Mouse (Mus musculus): ENCODE results near the gene Tgm3. TPM values are rescaled to one million over a fixed set of nuclear protein-coding genes. Genes with fewer than 3 reads are reported as not detected.

The Tgm3 gene
- polyA plus RNA-seq (2015; fragmentation: Nextera tagmentation; extraction: Ambion mirVana) = not detected in 2 replicates

GRCm38 (mm10) chr2:130012026-130012425, at the start of gene Tgm3:
Tgm3 (plus strand) TSS chr2:130012349.
- H3K4me3 ChIP-seq = no peak within 1 kb of the TSS
- ATAC-seq (ENCODE audit: borderline replicate concordance, extremely low read depth, low FRiP score, low TSS enrichment) = no peak
- no peak within 1 kb of the TSS for H3K4me2 ChIP-seq
- no peaks in the 10 kb centered on the region for H3K4me1 ChIP-seq
- WGBS = 25% methylated on average over 7 of the region's 7 CpGs
- no peaks in the 10 kb centered on the region for H3K27me3 ChIP-seq
- H3K9ac ChIP-seq = no peak within 1 kb of the TSS
- H3K9me3 ChIP-seq = no peaks in the 10 kb centered on the region
- H3K27ac ChIP-seq = no peak within 1 kb of the TSS
- no peaks in the 10 kb centered on the region for H3K36me3 ChIP-seq

- 66% methylated on average over 4 of the region's 4 CpGs for WGBS
- H3K4me3 ChIP-seq = no peak overlapping the region
- no peak for ATAC-seq (ENCODE audit: borderline replicate concordance, extremely low read depth, low FRiP score, low TSS enrichment)
Observed at GRCm38 (mm10) chr2:129980608-129981007, 31.5 kb upstream of the Tgm3 start.

GRCm38 (mm10) chr2:129987527-129988045, 24.6 kb upstream of the Tgm3 start:
- 87% methylated on average over 6 of the region's 6 CpGs for WGBS
- no peak overlapping the region for H3K27ac ChIP-seq
- no peaks in the 10 kb centered on the region for H3K4me1 ChIP-seq

More at GRCm38 (mm10) chr2:129980608-129981007, 31.5 kb upstream of the Tgm3 start:
- no peaks in the 10 kb centered on the region for H3K4me1 ChIP-seq
- no peak overlapping the region for H3K4me2 ChIP-seq
- no peaks in the 10 kb centered on the region for H3K9me3 ChIP-seq
- no peak overlapping the region for H3K9ac ChIP-seq
- H3K27me3 ChIP-seq = no peaks in the 10 kb centered on the region
- H3K27ac ChIP-seq = no peak overlapping the region
- no peaks in the 10 kb centered on the region for H3K36me3 ChIP-seq

GRCm38 (mm10) chr2:129989646-129990045, 22.5 kb upstream of the Tgm3 start:
- no peak overlapping the region for H3K9ac ChIP-seq
- H3K27me3 ChIP-seq = no peaks in the 10 kb centered on the region
- H3K27ac ChIP-seq = no peak overlapping the region
- no peak overlapping the region for H3K4me3 ChIP-seq
- no peaks in the 10 kb centered on the region for H3K4me1 ChIP-seq
- WGBS = 73% methylated on average over 2 of the region's 2 CpGs
- ATAC-seq (ENCODE audit: borderline replicate concordance, extremely low read depth, low FRiP score, low TSS enrichment) = no peak
- no peak overlapping the region for H3K4me2 ChIP-seq
- H3K9me3 ChIP-seq = no peaks in the 10 kb centered on the region
- H3K36me3 ChIP-seq = no peaks in the 10 kb centered on the region

More at GRCm38 (mm10) chr2:129987527-129988045, 24.6 kb upstream of the Tgm3 start:
- H3K4me3 ChIP-seq = no peak overlapping the region
- no peaks in the 10 kb centered on the region for H3K9me3 ChIP-seq
- no peak overlapping the region for H3K4me2 ChIP-seq
- H3K9ac ChIP-seq = no peak overlapping the region
- H3K27me3 ChIP-seq = no peaks in the 10 kb centered on the region
- H3K36me3 ChIP-seq = no peaks in the 10 kb centered on the region
- no peak for ATAC-seq (ENCODE audit: borderline replicate concordance, extremely low read depth, low FRiP score, low TSS enrichment)

- H3K27ac ChIP-seq = no peak overlapping the region
- H3K9ac ChIP-seq = no peak overlapping the region
- 69% methylated on average over 3 of the region's 3 CpGs for WGBS
- no peaks in the 10 kb centered on the region for H3K36me3 ChIP-seq
- no peaks in the 10 kb centered on the region for H3K27me3 ChIP-seq
- H3K9me3 ChIP-seq = no peaks in the 10 kb centered on the region
- H3K4me1 ChIP-seq = no peaks in the 10 kb centered on the region
- H3K4me2 ChIP-seq = no peak overlapping the region
- H3K4me3 ChIP-seq = no peak overlapping the region
- ATAC-seq (ENCODE audit: borderline replicate concordance, extremely low read depth, low FRiP score, low TSS enrichment) = no peak
Observed at GRCm38 (mm10) chr2:129994468-129994867, 17.7 kb upstream of the Tgm3 start.

GRCm38 (mm10) chr2:129998476-129998875, 13.7 kb upstream of the Tgm3 start:
- WGBS = 64% methylated on average over 7 of the region's 7 CpGs
- Histone ChIP-seq H3K4me2 (no peak overlapping the region), H3K9me3 (no peaks in the 10 kb centered on the region), H3K27me3 (no peaks in the 10 kb centered on the region), H3K4me1 (no peaks in the 10 kb centered on the region; the same call in 1 of the 2 replicates), H3K27ac (no peak overlapping the region), H3K4me3 (no peak overlapping the region), H3K36me3 (no peaks in the 10 kb centered on the region), H3K9ac (no peak overlapping the region)
- ATAC-seq (ENCODE audit: borderline replicate concordance, extremely low read depth, low FRiP score, low TSS enrichment) = no peak

- Histone ChIP-seq H3K9ac (no peak overlapping the region), H3K36me3 (no peaks in the 10 kb centered on the region), H3K27ac (no peak overlapping the region), H3K27me3 (no peaks in the 10 kb centered on the region), H3K4me2 (no peak overlapping the region), H3K4me1 (peaks cover 3% of the 10 kb centered on the region; the same call in 1 of the 2 replicates), H3K4me3 (no peak overlapping the region), H3K9me3 (no peaks in the 10 kb centered on the region)
- 71% methylated on average over 4 of the region's 4 CpGs for WGBS
- no peak for ATAC-seq (ENCODE audit: borderline replicate concordance, extremely low read depth, low FRiP score, low TSS enrichment)
Observed at GRCm38 (mm10) chr2:129999296-129999695, 12.9 kb upstream of the Tgm3 start.

GRCm38 (mm10) chr2:130000601-130001000, 11.5 kb upstream of the Tgm3 start:
- Histone ChIP-seq H3K4me1 (peaks cover 3% of the 10 kb centered on the region; the same call in 1 of the 2 replicates), H3K36me3 (no peaks in the 10 kb centered on the region), H3K9ac (no peak overlapping the region), H3K27ac (no peak overlapping the region), H3K27me3 (no peaks in the 10 kb centered on the region), H3K9me3 (no peaks in the 10 kb centered on the region), H3K4me3 (no peak overlapping the region), H3K4me2 (no peak overlapping the region)
- no peak for ATAC-seq (ENCODE audit: borderline replicate concordance, extremely low read depth, low FRiP score, low TSS enrichment)
- 92% methylated on average over 3 of the region's 3 CpGs for whole genome bisulfite sequencing

- Histone ChIP-seq H3K27me3 (no peaks in the 10 kb centered on the region), H3K9ac (no peak overlapping the region), H3K4me1 (peaks cover 3% of the 10 kb centered on the region; the same call in 1 of the 2 replicates), H3K4me3 (no peak overlapping the region), H3K36me3 (no peaks in the 10 kb centered on the region), H3K27ac (no peak overlapping the region), H3K4me2 (no peak overlapping the region), H3K9me3 (no peaks in the 10 kb centered on the region)
- no peak for ATAC-seq (ENCODE audit: borderline replicate concordance, extremely low read depth, low FRiP score, low TSS enrichment)
- WGBS = 21% methylated on average over 4 of the region's 4 CpGs
Observed at GRCm38 (mm10) chr2:130004046-130004445, 8.1 kb upstream of the Tgm3 start.

GRCm38 (mm10) chr2:130009371-130009770, 2.8 kb upstream of the Tgm3 start:
- ATAC-seq (ENCODE audit: borderline replicate concordance, extremely low read depth, low FRiP score, low TSS enrichment) = no peak
- Histone ChIP-seq H3K4me1 (no peaks in the 10 kb centered on the region), H3K4me3 (no peak overlapping the region), H3K9ac (no peak overlapping the region), H3K9me3 (no peaks in the 10 kb centered on the region), H3K27me3 (no peaks in the 10 kb centered on the region), H3K4me2 (no peak overlapping the region), H3K27ac (no peak overlapping the region), H3K36me3 (no peaks in the 10 kb centered on the region)
- 85% methylated on average over 2 of the region's 2 CpGs for WGBS

- Histone ChIP-seq H3K4me3 (no peak overlapping the region), H3K9me3 (no peaks in the 10 kb centered on the region), H3K36me3 (no peaks in the 10 kb centered on the region), H3K27me3 (no peaks in the 10 kb centered on the region), H3K27ac (no peak overlapping the region), H3K4me1 (no peaks in the 10 kb centered on the region), H3K9ac (no peak overlapping the region), H3K4me2 (no peak overlapping the region)
- ATAC-seq (ENCODE audit: borderline replicate concordance, extremely low read depth, low FRiP score, low TSS enrichment) = no peak
Observed at GRCm38 (mm10) chr2:130013646-130014045, 1.5 kb downstream of the Tgm3 start.

- H3K4me2 ChIP-seq = no peak overlapping the region
- ATAC-seq (ENCODE audit: borderline replicate concordance, extremely low read depth, low FRiP score, low TSS enrichment) = no peak
- no peak overlapping the region for H3K9ac ChIP-seq
- H3K27ac ChIP-seq = no peak overlapping the region
- H3K4me1 ChIP-seq = no peaks in the 10 kb centered on the region
- no peak overlapping the region for H3K4me3 ChIP-seq
- no peaks in the 10 kb centered on the region for H3K9me3 ChIP-seq
- H3K36me3 ChIP-seq = no peaks in the 10 kb centered on the region
- H3K27me3 ChIP-seq = no peaks in the 10 kb centered on the region
- 76% methylated on average over 2 of the region's 2 CpGs for WGBS
Observed at GRCm38 (mm10) chr2:130015196-130015595, 3.0 kb downstream of the Tgm3 start.

- H3K9me3 ChIP-seq = no peaks in the 10 kb centered on the region
- no peak overlapping the region for H3K27ac ChIP-seq
- H3K4me3 ChIP-seq = no peak overlapping the region
- H3K36me3 ChIP-seq = no peaks in the 10 kb centered on the region
- no peaks in the 10 kb centered on the region for H3K27me3 ChIP-seq
- ATAC-seq (ENCODE audit: borderline replicate concordance, extremely low read depth, low FRiP score, low TSS enrichment) = no peak
- no peak overlapping the region for H3K4me2 ChIP-seq
- 74% methylated on average over 2 of the region's 2 CpGs for WGBS
- no peak overlapping the region for H3K9ac ChIP-seq
- no peaks in the 10 kb centered on the region for H3K4me1 ChIP-seq
Observed at GRCm38 (mm10) chr2:130018084-130018483, 5.9 kb downstream of the Tgm3 start.

Measured in lung, embryonic 15.5 days (tissue).